Mouse (Mus musculus): ENCODE results near the gene Mpnd.

Mpnd gene

GRCm38 (mm10) chr17:56020400-56021084, 15.0 kb downstream of the Mpnd start:
- no peak for DNase-seq (ENCODE audit: low spot score)

DNA sequence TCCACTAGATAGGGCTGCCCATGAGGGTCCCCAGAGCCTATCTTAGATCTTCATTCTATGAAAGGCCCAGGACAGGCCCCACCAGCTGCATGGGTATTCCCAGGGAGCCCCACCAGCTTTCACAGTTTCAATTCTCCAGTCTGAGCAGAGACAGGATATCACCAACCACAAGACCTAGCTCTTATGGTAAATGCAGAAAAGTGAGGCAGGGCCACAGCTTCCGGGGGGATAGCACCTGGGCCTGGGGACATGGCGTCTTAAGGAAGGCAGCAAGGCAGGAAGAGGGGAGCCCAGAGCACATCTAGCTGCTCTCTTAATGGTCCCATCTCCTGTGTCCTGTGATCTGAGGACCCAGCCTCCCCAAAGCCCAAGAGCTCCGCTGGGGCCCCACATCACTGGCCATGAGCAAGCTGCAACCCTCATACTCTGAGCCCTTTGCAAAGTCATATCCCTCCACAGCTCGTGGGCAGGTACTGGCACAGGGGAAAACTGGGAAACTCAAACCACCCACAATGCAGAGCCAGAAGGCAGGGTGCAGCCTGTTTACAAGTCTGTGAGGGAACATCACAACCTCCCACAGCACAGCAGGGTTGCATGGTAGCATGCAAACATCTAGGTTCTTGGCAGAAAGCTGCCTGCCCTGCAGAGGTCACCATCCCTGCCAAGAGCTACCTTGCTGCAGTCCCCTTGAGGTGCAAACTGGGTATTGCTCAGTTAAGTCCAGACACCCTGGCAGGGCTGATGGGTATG, 15.8 kb downstream of the Mpnd start:
- DNase-seq (ENCODE audit: low spot score), result no peak

GRCm38 (mm10) chr17:56022131-56022988, 16.8 kb downstream of the Mpnd start:
- DNase-seq (ENCODE audit: low spot score), result no peak

DNA sequence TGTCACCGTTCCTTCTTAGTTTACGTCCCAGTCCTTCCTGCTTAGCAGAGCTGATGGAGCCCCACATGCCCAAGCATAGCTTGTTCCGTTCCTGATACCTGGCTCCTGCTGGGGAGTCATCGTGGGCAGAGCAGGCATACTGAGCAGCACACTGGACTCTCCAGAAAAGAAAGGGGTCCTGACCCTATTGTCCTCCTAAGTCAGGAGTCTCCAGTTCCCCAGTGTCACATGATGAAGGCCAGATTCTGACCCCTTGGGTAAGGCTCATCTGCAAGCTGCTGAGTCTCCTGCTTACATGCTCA, 17.4 kb downstream of the Mpnd start:
- no peak for DNase-seq (ENCODE audit: low spot score)

- DNase-seq (ENCODE audit: low spot score), result peak; percentile 62
Observed at GRCm38 (mm10) chr17:56023386-56023785, 17.9 kb downstream of the Mpnd start.

DNA sequence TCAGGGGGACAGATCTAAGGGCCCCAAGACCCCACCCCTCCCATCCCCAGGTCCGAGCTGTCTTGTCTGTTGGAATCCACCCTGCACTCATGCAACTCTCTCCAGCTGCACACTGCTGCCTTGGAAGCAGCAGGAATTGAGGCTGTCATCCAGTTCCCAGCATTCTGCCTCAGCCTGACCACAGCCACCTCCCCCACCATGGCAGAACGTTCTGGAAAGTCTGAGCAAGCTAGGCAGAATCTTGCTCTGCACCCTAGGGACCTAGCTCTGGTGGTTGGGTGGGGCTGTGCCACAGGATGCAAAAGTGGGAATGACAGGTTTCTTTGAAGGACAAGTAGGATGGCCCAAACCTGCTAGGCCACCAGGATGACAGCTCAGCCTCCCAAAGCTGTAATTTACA, 19.0 kb downstream of the Mpnd start:
- DNase-seq (ENCODE audit: low spot score), result no peak

- no peak for DNase-seq (ENCODE audit: low spot score)
Observed at GRCm38 (mm10) chr17:56024931-56025330, 19.4 kb downstream of the Mpnd start.

DNA sequence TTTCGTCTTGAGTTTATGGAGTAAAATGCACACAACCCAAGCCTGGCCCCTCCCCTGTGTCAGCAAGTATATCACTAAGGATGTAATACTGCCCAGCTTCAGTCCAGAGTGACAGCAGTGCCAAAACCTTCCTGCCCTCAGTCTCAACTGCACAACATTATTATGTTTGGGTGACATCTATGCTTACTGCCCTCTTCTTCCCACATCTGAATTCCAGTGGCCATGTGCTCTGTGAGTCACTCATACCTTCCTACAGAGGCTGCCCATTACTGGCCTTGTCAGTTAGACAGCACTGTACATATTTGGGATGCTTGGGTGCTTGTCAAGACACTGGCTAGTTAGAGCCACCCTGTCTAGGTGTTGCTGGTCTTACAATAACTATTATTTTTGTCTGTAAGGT, 20.8 kb downstream of the Mpnd start:
- DNase-seq (ENCODE audit: low spot score), result no peak

- no peak for DNase-seq (ENCODE audit: low spot score)
Observed at GRCm38 (mm10) chr17:56026881-56027280, 21.4 kb downstream of the Mpnd start.

DNA sequence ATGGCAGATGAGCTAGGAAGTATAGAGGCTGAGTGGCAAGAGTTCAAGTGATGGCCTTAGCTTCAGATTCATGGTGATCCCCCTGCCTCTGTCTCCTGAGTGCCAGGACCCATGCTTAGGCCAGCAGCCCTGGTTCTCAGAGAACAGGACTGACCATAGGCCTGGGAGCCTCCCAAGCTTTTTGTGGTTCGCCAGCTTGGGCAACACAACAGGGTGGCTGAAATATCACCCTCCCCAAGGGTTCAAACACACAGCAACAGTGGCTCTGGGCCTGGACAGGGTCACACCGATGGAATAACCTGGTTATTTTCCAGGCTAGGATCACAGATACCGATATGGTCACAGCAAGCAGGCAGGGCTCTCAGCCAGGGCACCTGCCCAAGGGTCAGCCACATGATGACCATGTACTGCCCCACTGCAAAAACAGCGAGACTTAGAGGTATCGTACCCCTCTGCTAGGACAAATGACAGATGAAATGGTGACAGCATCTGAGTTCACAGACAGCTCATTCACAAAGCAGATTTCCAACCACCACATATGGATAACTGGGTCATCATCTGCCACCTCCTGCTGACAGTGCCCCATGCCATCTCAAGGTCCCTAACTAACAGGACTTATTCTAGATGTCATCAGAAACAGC, 22.4 kb downstream of the Mpnd start:
- DNase-seq (ENCODE audit: low spot score), result no peak

DNA sequence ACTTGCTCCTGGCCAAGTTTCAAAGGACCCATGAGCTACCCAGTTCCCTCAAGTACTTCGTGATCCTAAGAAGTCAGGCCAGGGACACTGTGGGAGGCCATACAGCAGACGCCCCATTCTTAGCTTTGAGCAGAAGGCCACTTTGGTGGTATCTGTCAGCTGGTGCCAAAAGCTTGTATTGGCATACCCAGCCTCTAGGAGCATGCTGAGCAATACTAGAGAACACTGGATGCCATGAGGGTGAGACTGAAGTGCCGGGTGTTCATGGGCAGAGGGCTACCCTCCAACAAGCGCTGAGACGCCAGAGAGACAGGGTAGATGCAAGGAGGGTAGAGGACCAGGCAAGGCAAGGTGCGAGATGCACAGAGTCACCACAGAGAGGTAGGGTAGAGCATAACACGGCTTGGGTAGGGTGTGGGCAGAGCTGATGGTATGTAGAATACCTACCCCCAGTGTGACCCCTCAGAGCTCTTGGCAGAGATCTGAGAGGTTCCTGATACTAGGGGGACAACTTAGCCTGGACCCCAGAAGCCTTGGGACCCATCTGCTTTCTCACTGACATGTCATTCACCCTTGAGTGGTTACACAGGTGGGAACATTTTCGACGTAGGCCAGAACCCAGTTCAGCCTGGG, 24.8 kb downstream of the Mpnd start:
- no peak for DNase-seq (ENCODE audit: low spot score)

DNA sequence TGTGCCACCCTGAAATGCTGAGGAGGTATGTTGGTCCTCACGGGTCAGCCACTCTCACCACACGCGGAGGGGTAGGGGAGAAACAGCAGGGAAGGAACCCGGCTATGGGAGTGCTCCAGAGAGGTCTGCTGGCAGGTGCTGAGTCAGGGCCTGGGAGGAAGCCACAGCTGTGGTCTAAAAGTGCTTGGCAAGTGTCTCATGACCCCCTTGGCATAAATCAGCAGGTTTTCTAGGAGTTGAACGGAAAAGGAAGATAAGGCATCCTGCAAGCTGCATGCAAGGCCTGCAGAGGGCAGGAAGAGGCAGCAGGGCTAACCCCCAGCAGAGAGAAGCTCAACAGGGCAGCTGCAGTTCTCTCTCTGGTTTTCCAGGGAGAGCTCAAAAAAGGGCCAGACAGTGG, 25.4 kb downstream of the Mpnd start:
- DNase-seq (ENCODE audit: low spot score), result peak; percentile 24

- DNase-seq (ENCODE audit: low spot score), result no peak
Observed at GRCm38 (mm10) chr17:56031431-56031830, 25.9 kb downstream of the Mpnd start.

GRCm38 (mm10) chr17:56032127-56032733, 26.7 kb downstream of the Mpnd start:
- DNase-seq (ENCODE audit: low spot score), result no peak

- DNase-seq (ENCODE audit: low spot score), result peak; percentile 23
Observed at GRCm38 (mm10) chr17:56032831-56033230, 27.3 kb downstream of the Mpnd start.

GRCm38 (mm10) chr17:56034040-56034725, 28.7 kb downstream of the Mpnd start:
- DNase-seq (ENCODE audit: low spot score), result no peak

- DNase-seq (ENCODE audit: low spot score), result no peak
Observed at GRCm38 (mm10) chr17:56034726-56035100, 29.2 kb downstream of the Mpnd start.

DNA sequence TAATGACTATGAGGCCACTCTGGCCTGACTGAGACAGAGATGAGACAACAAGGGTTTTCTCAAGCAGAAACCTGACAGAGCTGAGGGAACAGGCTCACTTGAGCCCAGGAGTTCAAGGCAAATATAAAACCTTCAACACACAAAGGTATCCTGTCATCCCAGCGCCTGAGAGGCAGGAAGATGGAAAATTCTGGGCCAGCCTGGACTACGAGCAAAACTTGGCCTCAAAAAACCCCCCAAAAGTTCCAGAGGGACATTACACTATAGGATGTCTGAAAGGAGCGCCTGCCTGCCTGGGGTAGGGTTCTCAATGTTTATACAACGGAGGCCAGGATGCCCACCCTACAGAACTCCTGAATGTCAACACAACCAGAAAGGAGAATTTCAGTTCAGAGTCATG, 29.7 kb downstream of the Mpnd start:
- no peak for DNase-seq (ENCODE audit: low spot score)

DNA sequence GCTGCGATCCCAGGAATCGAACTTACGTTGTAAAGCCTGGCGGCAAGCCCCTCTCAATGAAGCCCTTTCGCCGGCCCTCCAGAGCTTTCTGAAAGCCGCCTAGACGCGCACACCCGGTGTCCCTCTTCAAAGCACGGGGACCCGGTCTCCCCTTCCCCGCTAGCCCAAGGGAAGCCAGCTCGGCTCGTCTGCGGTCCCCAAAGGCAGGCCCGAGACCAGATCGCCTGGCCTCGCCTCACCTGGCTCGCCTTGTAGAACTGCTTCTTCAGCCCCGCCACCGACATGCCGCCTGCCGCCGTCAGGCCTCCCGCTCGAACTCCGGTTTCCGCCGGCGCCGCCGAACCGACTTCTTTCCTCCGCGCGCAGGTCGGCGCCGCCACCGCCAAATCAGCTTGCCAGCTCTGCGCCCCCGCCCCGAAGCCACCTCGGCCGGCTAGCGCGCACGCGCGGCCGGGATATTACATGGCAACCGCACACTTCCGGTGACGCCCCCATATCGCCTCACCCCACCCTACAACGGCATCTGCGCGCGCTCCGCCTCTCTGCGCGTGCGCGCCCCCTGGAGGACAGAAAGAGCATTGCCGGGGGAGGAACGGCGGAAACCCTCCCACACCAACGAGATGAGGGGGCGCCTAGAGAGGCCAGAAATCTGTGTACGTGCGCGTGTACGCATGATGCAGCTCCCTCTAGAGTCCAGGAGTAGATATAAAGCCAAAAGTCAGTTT, 30.8 kb downstream of the Mpnd start, which contains the start of gene Sh3gl1:
Gene Sh3gl1 (minus strand): TSS at position 460 of the 725 bp plus-strand sequence.
- DNase-seq (ENCODE audit: low spot score), result peak; percentile 98

- DNase-seq (ENCODE audit: low spot score), result no peak
Observed at GRCm38 (mm10) chr17:56036901-56037287, 31.4 kb downstream of the Mpnd start.

Measured in lung, postnatal 25 days (tissue).